ENCODE assay signal across 27 mouse cellular contexts in the genomic region with DNA sequence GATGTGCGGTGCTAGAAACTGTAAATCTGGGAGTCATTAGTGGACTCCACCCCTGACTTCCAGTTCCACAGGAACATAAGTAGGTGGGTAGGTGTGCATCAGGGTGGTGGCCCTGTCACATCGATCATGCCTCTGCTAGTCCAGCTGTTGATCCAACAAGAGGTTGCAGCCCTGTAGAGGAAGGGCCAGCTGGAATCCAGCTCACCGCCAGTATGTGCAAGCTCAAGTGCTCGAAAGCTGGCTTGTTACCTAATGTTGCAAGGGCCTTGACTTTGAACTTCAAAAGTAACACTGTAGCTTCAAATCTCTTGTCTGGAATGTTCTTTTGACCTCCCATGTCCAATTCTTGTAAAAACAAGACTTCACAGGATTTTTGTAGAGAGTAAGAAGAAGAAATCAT.
DNase-seq lines count a peak whose midpoint lies in the region; ATAC-seq and TF ChIP-seq lines count a peak whose summit lies in the region.
"Had no signal": no experiment of that assay in that cellular context is flagged by ENCODE, and none has a peak within 500 bp of the region (broad histone marks: within the 10 kb centered on the region; RNA-seq: fewer than 3 reads in every experiment).

No protein-coding gene starts in this region.

- no peak for TF ChIP-seq EP300 in liver, postnatal 0 days (IDR thresholded peaks at IDR 0.05; ENCODE audit: low read depth)

- H3K4me2 ChIP-seq in liver, postnatal 0 days (ENCODE audit: low read depth, low read length): no peak overlapping the region
- H3K4me2 ChIP-seq: heart, embryonic 12.5 days; limb, embryonic 13.5 days; liver, embryonic 13.5 days; lung, embryonic 14.5 days had no signal

- H3K36me3 ChIP-seq in liver, adult 2 months (ENCODE audit: control insufficient read depth, insufficient read depth, low read length): no peaks in the 10 kb centered on the region
- no peaks in the 10 kb centered on the region for H3K36me3 ChIP-seq in liver, postnatal 0 days (replicated peaks; ENCODE audit: insufficient read depth, low read length)
- H3K36me3 ChIP-seq: heart, embryonic 12.5 days; hindbrain, embryonic 10.5 days; limb, embryonic 13.5 days; liver, embryonic 13.5 days had no signal

- no peak overlapping the region for H3K27ac ChIP-seq in liver, adult 2 months (replicated peaks; ENCODE audit: insufficient read depth, low read depth, low read length)
- H3K27ac ChIP-seq in liver, postnatal 0 days (ENCODE audit: low read depth): no peak overlapping the region
- H3K27ac ChIP-seq: hindbrain, embryonic 10.5 days; limb, embryonic 13.5 days; liver, embryonic 13.5 days had no signal

- H3K27me3 ChIP-seq in liver, adult 2 months (ENCODE audit: control insufficient read depth, insufficient read depth, low read length): no peaks in the 10 kb centered on the region
- H3K27me3 ChIP-seq in liver, postnatal 0 days (ENCODE audit: insufficient read depth, low read length): no peaks in the 10 kb centered on the region
- H3K27me3 ChIP-seq: heart, embryonic 12.5 days; limb, embryonic 13.5 days; liver, embryonic 13.5 days; megakaryocyte, embryonic 14.5 days; Patski had no signal

- peak; percentile 10 for DNase-seq in adrenal gland, postnatal 14 days
- no peak for DNase-seq in adrenal gland, postnatal 25 days
- peak; percentile 65 for DNase-seq in liver, adult 2 months (ENCODE audit: extremely low read depth, low read depth, low spot score)
- no peak for DNase-seq in liver, postnatal 0 days
- peak; percentile 3 for DNase-seq in adipocyte (ENCODE audit: low spot score)
- DNase-seq in forelimb bud, embryonic 11.5 days (ENCODE audit: low read depth, low spot score): peak; percentile 48
- DNase-seq in B cell, adult 2 months: no peak
- DNase-seq in thymus, postnatal 25 days: no peak
- DNase-seq: cerebellum, adult 9-11 months; heart, adult 18-20 months; heart, postnatal 10 days; kidney, postnatal 4 days; liver, embryonic 13.5 days; lung, embryonic 14.5 days; midbrain, embryonic 14.5 days; right cerebral cortex, postnatal 14 days; thymus, postnatal 14 days had no signal

- H3K9me3 ChIP-seq in liver, postnatal 0 days (ENCODE audit: low read length): no peaks in the 10 kb centered on the region
- H3K9me3 ChIP-seq: heart, embryonic 12.5 days; hindbrain, embryonic 10.5 days; limb, embryonic 13.5 days; liver, embryonic 13.5 days had no signal

- no peak overlapping the region for H3K4me3 ChIP-seq in liver, adult 2 months (ENCODE audit: insufficient read depth, low read depth, low read length)
- H3K4me3 ChIP-seq in liver, postnatal 0 days (ENCODE audit: low read depth, low read length): no peak overlapping the region
- H3K4me3 ChIP-seq: heart, embryonic 12.5 days; hindbrain, embryonic 10.5 days; limb, embryonic 13.5 days; liver, embryonic 13.5 days; megakaryocyte, embryonic 14.5 days; myocyte had no signal

- WGBS in liver, adult 2 months: 44% methylated on average over 4 of the region's 4 CpGs
- 65% methylated on average over 4 of the region's 4 CpGs for WGBS in liver, postnatal 0 days (ENCODE audit: insufficient replicate concordance)

- ATAC-seq in liver, postnatal 0 days: no peak
- ATAC-seq: activated CD4-positive, CD25-positive, alpha-beta regulatory T cell, adult 4 months; CD4-positive, CD25-positive, alpha-beta regulatory T cell, adult 4 months; forebrain, embryonic 14.5 days; intestine, postnatal 0 days; Patski had no signal

- TF ChIP-seq POLR2A in liver, adult 2 months (IDR thresholded peaks at IDR 0.05; ENCODE audit: extremely low read depth, insufficient read depth, low read length): no peak

- no peak for TF ChIP-seq CTCF in liver, adult 2 months (IDR thresholded peaks at IDR 0.05; ENCODE audit: low read depth, low read length)
- no peak for TF ChIP-seq CTCF in liver, postnatal 0 days (IDR thresholded peaks at IDR 0.05; ENCODE audit: low read depth)

- no peaks in the 10 kb centered on the region for H3K79me2 ChIP-seq in liver, adult 2 months (ENCODE audit: control insufficient read depth, insufficient read depth, low read length)

- no peaks in the 10 kb centered on the region for H3K4me1 ChIP-seq in liver, adult 2 months (ENCODE audit: control insufficient read depth, insufficient read depth, low read length)
- no peaks in the 10 kb centered on the region for H3K4me1 ChIP-seq in liver, postnatal 0 days (ENCODE audit: insufficient read depth)
- H3K4me1 ChIP-seq: heart, embryonic 12.5 days; hindbrain, embryonic 10.5 days; limb, embryonic 13.5 days; liver, embryonic 13.5 days; megakaryocyte, embryonic 14.5 days had no signal

- no peak overlapping the region for H3K9ac ChIP-seq in liver, adult 2 months (ENCODE audit: low read depth, low read length)
- no peak overlapping the region for H3K9ac ChIP-seq in liver, postnatal 0 days (replicated peaks)
- H3K9ac ChIP-seq: heart, embryonic 12.5 days; limb, embryonic 13.5 days; liver, embryonic 13.5 days; lung, embryonic 14.5 days had no signal

Comparison
In these comparisons a context has a peak if more than half of its experiments do, and no peak if none do; other contexts are left out.
1. DNase-seq: peak in adrenal gland, postnatal 14 days (single experiment), liver, adult 2 months (single experiment), adipocyte (single experiment) and forelimb bud, embryonic 11.5 days (single experiment); none in adrenal gland, postnatal 25 days (single experiment), liver, postnatal 0 days (single experiment), B cell, adult 2 months (0 of 2) and thymus, postnatal 25 days (single experiment).